Mouse (Mus musculus) stomach, postnatal 0 days (tissue): ENCODE data around the gene Mapk8ip1. TPM values are rescaled to one million over a fixed set of nuclear protein-coding genes. Genes with fewer than 3 reads are reported as not detected.

ENCODE experiments used
- ATAC-seq: fragments of 200-750 bp; cut with Nextera tagmentation; 2 replicates; pipeline ENCODE4 v1.8.0; 2017; ENCODE audit not compliant: low FRiP score, low TSS enrichment
- DNase-seq: peaks from one replicate; pipeline ENCODE4 v3.0.0-alpha.2; 2016; ENCODE audit warnings: low spot score
- H3K27ac ChIP-seq: fragments of 300-500 bp; sonication (generic); replicated peaks from 2 replicates; pipeline ENCODE4 v1.5.1; 2014; ENCODE audit warnings: mild to moderate bottlenecking, control low read depth
- H3K27me3 ChIP-seq: fragments of 300-500 bp; sonication (generic); 2 replicates; pipeline ENCODE4 v1.6.1; 2014; ENCODE audit warnings: low read length; ENCODE audit not compliant: control insufficient read depth, insufficient read depth
- H3K36me3 ChIP-seq: fragments of 300-500 bp; sonication (generic); 2 replicates; pipeline ENCODE4 v1.6.1; 2014; ENCODE audit warnings: low read length, mixed read lengths; ENCODE audit not compliant: control insufficient read depth, insufficient read depth
- H3K4me1 ChIP-seq: fragments of 300-500 bp; sonication (generic); replicated peaks from 2 replicates; pipeline ENCODE4 v1.6.1; 2014; ENCODE audit warnings: antibody characterized with exemption; ENCODE audit not compliant: control insufficient read depth, insufficient read depth
- H3K4me2 ChIP-seq: fragments of 300-500 bp; sonication (generic); replicated peaks from 2 replicates; pipeline ENCODE4 v1.6.1; 2014; ENCODE audit warnings: low read depth, mild to moderate bottlenecking, control low read depth, moderate library complexity
- H3K4me3 ChIP-seq: fragments of 300-500 bp; sonication (generic); 2 replicates; pipeline ENCODE4 v1.5.1; 2014; ENCODE audit warnings: low read depth, low read length, control low read depth
- H3K9ac ChIP-seq: fragments of 300-500 bp; sonication (generic); 2 replicates; pipeline ENCODE4 v1.6.1; 2014; ENCODE audit warnings: mild to moderate bottlenecking, low read length, control low read depth, mixed read lengths
- H3K9me3 ChIP-seq: fragments of 300-500 bp; sonication (generic); 2 replicates; pipeline ENCODE4 v1.6.1; 2016; ENCODE audit warnings: low read length; ENCODE audit not compliant: control insufficient read depth
- CTCF ChIP-seq: IDR thresholded peaks from 2 replicates; pipeline ENCODE4 v1.5.1; 2016; ENCODE audit warnings: antibody characterized with exemption, low read depth, mild to moderate bottlenecking, moderate library complexity
- EP300 ChIP-seq: optimal IDR thresholded peaks from 2 replicates; pipeline ENCODE3; 2016; ENCODE audit warnings: antibody characterized with exemption
- WGBS: fragments of 180-500 bp; shearing (Covaris S2); extraction: QIAGEN DNeasy Blood & Tissue Kit; methylation state at CpG from one replicate; pipeline ENCODE4 v1.1.7; 2014; 5-methylcytosine and 5-hydroxymethylcytosine counted together
- polyA plus RNA-seq: library from polyadenylated mRNA; unstranded; fragments of >200 nt; fragmentation: Nextera tagmentation; extraction: Ambion mirVana; gene quantifications from 2 replicates; pipeline ENCODE4 v1.2.1, GENCODE M21; 2015

The Mapk8ip1 gene
- polyA plus RNA-seq, 1 experiment from 2014 or later, result 10.3 TPM

GRCm38 (mm10) chr2:92371971-92372690, 28.9 kb downstream of the Mapk8ip1 start:
- 33% methylated on average over 10 of the region's 10 CpGs for WGBS
- Histone ChIP-seq H3K4me2 (no peak overlapping the region), H3K36me3 (peaks cover 2% of the 10 kb centered on the region; the same call in 1 of the 2 replicates), H3K27me3 (no peaks in the 10 kb centered on the region), H3K4me1 (peaks cover 6% of the 10 kb centered on the region; the same call in 1 of the 2 replicates), H3K27ac (peak overlapping the region; percentile 94), H3K9me3 (no peaks in the 10 kb centered on the region), H3K4me3 (no peak overlapping the region), H3K9ac (0 out of 2 replicates have a peak overlapping the region, but pooled peaks have one; percentile 8)
- TF ChIP-seq CTCF, result no peak
- TF ChIP-seq EP300, result no peak
- ATAC-seq (no peak), DNase-seq (no peak)

- TF ChIP-seq CTCF, result peak; percentile 9; the same call in 1 of the 2 replicates
- no peak for TF ChIP-seq EP300
- Histone ChIP-seq H3K36me3 (no peaks in the 10 kb centered on the region), H3K4me3 (peak overlapping the region; percentile 46), H3K4me2 (peak overlapping the region; percentile 74), H3K9me3 (no peaks in the 10 kb centered on the region), H3K27ac (peak overlapping the region; percentile 94), H3K27me3 (no peaks in the 10 kb centered on the region), H3K4me1 (peaks cover 6% of the 10 kb centered on the region; the same call in 1 of the 2 replicates), H3K9ac (peak overlapping the region; percentile 66)
- DNase-seq (peak; percentile 92), ATAC-seq (peak; percentile 36)
- WGBS, result 4% methylated on average over 43 of the region's 45 CpGs
Observed at GRCm38 (mm10) chr2:92370821-92371805, 29.9 kb downstream of the Mapk8ip1 start.

- no peak for TF ChIP-seq EP300
- no peak for TF ChIP-seq CTCF
- peak overlapping the region; percentile 74 for H3K4me2 ChIP-seq
- H3K27me3 ChIP-seq, result no peaks in the 10 kb centered on the region
- H3K9me3 ChIP-seq, result no peaks in the 10 kb centered on the region
- ATAC-seq (no peak), DNase-seq (no peak)
- peak overlapping the region; percentile 66 for H3K9ac ChIP-seq
- peaks cover 2% of the 10 kb centered on the region; the same call in 1 of the 2 replicates for H3K4me1 ChIP-seq
- peak overlapping the region; percentile 46 for H3K4me3 ChIP-seq
- H3K27ac ChIP-seq, result peak overlapping the region; percentile 65
- WGBS, result 12% methylated on average over 17 of the region's 19 CpGs
- H3K36me3 ChIP-seq, result no peaks in the 10 kb centered on the region
Observed at GRCm38 (mm10) chr2:92370375-92370774, 30.7 kb downstream of the Mapk8ip1 start.

- H3K9me3 ChIP-seq, result no peaks in the 10 kb centered on the region
- no peaks in the 10 kb centered on the region for H3K27me3 ChIP-seq
- H3K4me3 ChIP-seq, result no peak overlapping the region
- ATAC-seq (no peak), DNase-seq (peak; percentile 63)
- no peak overlapping the region for H3K27ac ChIP-seq
- no peak overlapping the region for H3K9ac ChIP-seq
- H3K4me1 ChIP-seq, result peaks cover 2% of the 10 kb centered on the region; the same call in 1 of the 2 replicates
- TF ChIP-seq EP300, result no peak
- no peak for TF ChIP-seq CTCF
- no peaks in the 10 kb centered on the region; the same call in 1 of the 2 replicates for H3K36me3 ChIP-seq
- no peak overlapping the region; the same call in 1 of the 2 replicates for H3K4me2 ChIP-seq
- 25% methylated on average over 20 of the region's 20 CpGs for WGBS
Observed at GRCm38 (mm10) chr2:92367383-92368029, 33.6 kb downstream of the Mapk8ip1 start.

GRCm38 (mm10) chr2:92365568-92365967, 35.5 kb downstream of the Mapk8ip1 start:
- Histone ChIP-seq H3K4me1 (no peaks in the 10 kb centered on the region), H3K4me3 (no peak overlapping the region), H3K4me2 (no peak overlapping the region), H3K9ac (no peak overlapping the region), H3K9me3 (no peaks in the 10 kb centered on the region), H3K36me3 (peaks cover 3% of the 10 kb centered on the region; the same call in 1 of the 2 replicates), H3K27me3 (no peaks in the 10 kb centered on the region), H3K27ac (no peak overlapping the region)
- TF ChIP-seq CTCF (no peak), EP300 (no peak)
- ATAC-seq (no peak), DNase-seq (no peak)
- WGBS, result 89% methylated on average over 10 of the region's 10 CpGs
